Mouse (Mus musculus) kidney, adult 2 months (tissue): ENCODE data around the gene Mtfmt. TPM values are rescaled to one million over a fixed set of nuclear protein-coding genes. Genes with fewer than 3 reads are reported as not detected.

Source experiments
- DNase-seq: peaks from one replicate; pipeline ENCODE4 v3.0.0; 2021
- H3K27ac ChIP-seq: fragments of 200-500 bp; 2 replicates; pipeline ENCODE4 v1.5.1; 2012; ENCODE audit warnings: low read depth, low read length, control low read depth, inconsistent platforms; ENCODE audit not compliant: insufficient read depth
- H3K27me3 ChIP-seq: fragments of 200-500 bp; replicated peaks from 2 replicates; pipeline ENCODE4 v1.6.1; 2012; ENCODE audit warnings: mild to moderate bottlenecking, moderate library complexity, low read length, inconsistent platforms; ENCODE audit not compliant: control insufficient read depth, insufficient read depth
- H3K36me3 ChIP-seq: fragments of 200-500 bp; 2 replicates; pipeline ENCODE4 v1.6.1; 2012; ENCODE audit warnings: mild to moderate bottlenecking, moderate library complexity, low read length, inconsistent platforms; ENCODE audit not compliant: control insufficient read depth, insufficient read depth
- H3K4me1 ChIP-seq: fragments of 200-500 bp; 2 replicates; pipeline ENCODE4 v1.6.1; 2011; ENCODE audit warnings: low read length; ENCODE audit not compliant: control insufficient read depth, insufficient read depth
- H3K4me3 ChIP-seq: fragments of 200-500 bp; 2 replicates; pipeline ENCODE4 v1.5.1; 2011; ENCODE audit warnings: mild to moderate bottlenecking, low read depth, low read length, control low read depth; ENCODE audit not compliant: insufficient read depth
- CTCF ChIP-seq: fragments of 200-500 bp; conservative IDR thresholded peaks from 2 replicates; pipeline ENCODE4 v1.5.1; 2011; ENCODE audit warnings: low read depth, mild to moderate bottlenecking, control low read depth, low read length, moderate library complexity, mixed read lengths; ENCODE audit not compliant: insufficient read depth, insufficient read length
- POLR2A ChIP-seq: fragments of 200-500 bp; IDR thresholded peaks from one replicate; pipeline ENCODE4 v1.6.1; 2011; ENCODE audit warnings: low read depth, low read length, control low read depth
- WGBS: fragments of 180-500 bp; shearing (Covaris S2); methylation state at CpG from one replicate; pipeline ENCODE4 v1.1.7; 2018; 5-methylcytosine and 5-hydroxymethylcytosine counted together
- polyA plus RNA-seq: library from polyadenylated mRNA; depleted of rRNA; stranded (reverse); fragments of >200 nt; gene quantifications from 2 replicates; pipeline ENCODE4 v1.2.3, GENCODE M21; 2012

Mtfmt gene
- polyA plus RNA-seq, 1 experiment, result 11.5 TPM

GRCm38 (mm10) chr9:65394360-65394759 lies 41.2 kb upstream of the Mtfmt start:
- no peak for DNase-seq
- Histone ChIP-seq H3K27me3 (no peaks in the 10 kb centered on the region), H3K4me1 (peaks cover 3% of the 10 kb centered on the region; the same call in 1 of the 2 replicates), H3K4me3 (no peak overlapping the region), H3K36me3 (no peaks in the 10 kb centered on the region), H3K27ac (no peak overlapping the region)
- WGBS, result 52% methylated on average over 2 of the region's 2 CpGs
- TF ChIP-seq CTCF (no peak), POLR2A (no peak)

GRCm38 (mm10) chr9:65398279-65398678 lies 37.3 kb upstream of the Mtfmt start, which contains the start of gene Rasl12:
Gene Rasl12 (plus strand): TSS chr9:65398506.
- H3K36me3 ChIP-seq, result no peaks in the 10 kb centered on the region
- peak within 1 kb of the TSS; percentile 56 for H3K4me3 ChIP-seq
- TF ChIP-seq CTCF (no peak), POLR2A (no peak)
- no peaks in the 10 kb centered on the region for H3K27me3 ChIP-seq
- H3K4me1 ChIP-seq, result peaks cover 2% of the 10 kb centered on the region; the same call in 1 of the 2 replicates
- DNase-seq, result peak; percentile 68
- H3K27ac ChIP-seq, result no peak within 1 kb of the TSS
- 2% methylated on average over 24 of the region's 24 CpGs for WGBS

- 67% methylated on average over 6 of the region's 6 CpGs for WGBS
- no peak overlapping the region for H3K4me3 ChIP-seq
These were observed 35.6 kb upstream of the Mtfmt start for GRCm38 (mm10) chr9:65399934-65400333.

GRCm38 (mm10) chr9:65404331-65405183 lies 31.0 kb upstream of the Mtfmt start:
- WGBS, result 33% methylated on average over 15 of the region's 15 CpGs
- peak overlapping the region; percentile 32; the same call in 1 of the 2 replicates for H3K27ac ChIP-seq

More at GRCm38 (mm10) chr9:65399934-65400333, 35.6 kb upstream of the Mtfmt start:
- no peaks in the 10 kb centered on the region for H3K27me3 ChIP-seq
- TF ChIP-seq POLR2A (no peak), CTCF (no peak)
- H3K36me3 ChIP-seq, result no peaks in the 10 kb centered on the region
- peaks cover 9% of the 10 kb centered on the region; the same call in 1 of the 2 replicates for H3K4me1 ChIP-seq
- DNase-seq, result no peak
- no peak overlapping the region for H3K27ac ChIP-seq

GRCm38 (mm10) chr9:65405184-65405449 lies 30.5 kb upstream of the Mtfmt start:
- DNase-seq, result no peak
- no peaks in the 10 kb centered on the region for H3K27me3 ChIP-seq
- TF ChIP-seq POLR2A (no peak), CTCF (no peak)
- 55% methylated on average over 2 of the region's 2 CpGs for WGBS
- peaks cover 26% of the 10 kb centered on the region for H3K4me1 ChIP-seq
- no peaks in the 10 kb centered on the region for H3K36me3 ChIP-seq
- no peak overlapping the region for H3K4me3 ChIP-seq
- H3K27ac ChIP-seq, result peak overlapping the region; percentile 32; the same call in 1 of the 2 replicates

More at GRCm38 (mm10) chr9:65404331-65405183, 31.0 kb upstream of the Mtfmt start:
- H3K36me3 ChIP-seq, result no peaks in the 10 kb centered on the region
- TF ChIP-seq CTCF (no peak), POLR2A (no peak)
- no peaks in the 10 kb centered on the region for H3K27me3 ChIP-seq
- peaks cover 26% of the 10 kb centered on the region for H3K4me1 ChIP-seq
- peak; percentile 90 for DNase-seq
- H3K4me3 ChIP-seq, result no peak overlapping the region

GRCm38 (mm10) chr9:65407327-65407726 lies 28.3 kb upstream of the Mtfmt start:
- H3K4me3 ChIP-seq, result no peak overlapping the region
- TF ChIP-seq CTCF, result no peak
- no peak for TF ChIP-seq POLR2A
- peaks cover 26% of the 10 kb centered on the region for H3K4me1 ChIP-seq
- peak overlapping the region; percentile 6; the same call in 1 of the 2 replicates for H3K27ac ChIP-seq
- H3K27me3 ChIP-seq, result no peaks in the 10 kb centered on the region
- 74% methylated on average over 5 of the region's 5 CpGs for WGBS
- no peaks in the 10 kb centered on the region for H3K36me3 ChIP-seq
- DNase-seq, result no peak

GRCm38 (mm10) chr9:65407861-65408260 lies 27.7 kb upstream of the Mtfmt start:
- H3K4me3 ChIP-seq, result no peak overlapping the region
- 47% methylated on average over 3 of the region's 3 CpGs for WGBS

More at GRCm38 (mm10) chr9:65407861-65408260, 27.7 kb upstream of the Mtfmt start:
- H3K27ac ChIP-seq, result peak overlapping the region; percentile 60
- no peak for TF ChIP-seq CTCF
- no peak for TF ChIP-seq POLR2A
- peaks cover 26% of the 10 kb centered on the region for H3K4me1 ChIP-seq
- H3K36me3 ChIP-seq, result no peaks in the 10 kb centered on the region
- peak; percentile 83 for DNase-seq
- H3K27me3 ChIP-seq, result no peaks in the 10 kb centered on the region
